Mouse (Mus musculus) embryonic facial prominence, embryonic 15.5 days (tissue): ENCODE results near the gene Pms2. TPM values are rescaled to one million over a fixed set of nuclear protein-coding genes. Genes with fewer than 3 reads are reported as not detected.
A peak's percentile ranks its signal among the peaks of the same experiment; 100 is the strongest.

ENCODE experiments used
- ATAC-seq: fragments of 200-750 bp; cut with Nextera tagmentation; 2 replicates; pipeline ENCODE4 v1.8.0; 2017; ENCODE audit warnings: low read depth, moderate TSS enrichment; ENCODE audit not compliant: insufficient number of reproducible peaks, low FRiP score, low TSS enrichment
- H3K27ac ChIP-seq: fragments of 300-500 bp; sonication (generic); replicated peaks from 2 replicates; pipeline ENCODE4 v1.5.1; 2015; ENCODE audit warnings: mild to moderate bottlenecking, inconsistent platforms
- H3K27me3 ChIP-seq: fragments of 300-500 bp; sonication (generic); 2 replicates; pipeline ENCODE4 v1.6.1; 2015; ENCODE audit warnings: inconsistent platforms
- H3K36me3 ChIP-seq: fragments of 300-500 bp; sonication (generic); 2 replicates; pipeline ENCODE4 v1.6.1; 2015; ENCODE audit warnings: mild to moderate bottlenecking, inconsistent platforms
- H3K4me1 ChIP-seq: fragments of 300-500 bp; sonication (generic); 2 replicates; pipeline ENCODE4 v1.6.1; 2015; ENCODE audit warnings: inconsistent platforms
- H3K4me2 ChIP-seq: fragments of 300-500 bp; sonication (generic); replicated peaks from 2 replicates; pipeline ENCODE4 v1.6.1; 2015; ENCODE audit warnings: mild to moderate bottlenecking, inconsistent platforms
- H3K4me3 ChIP-seq: fragments of 300-500 bp; sonication (generic); replicated peaks from 2 replicates; pipeline ENCODE4 v1.5.1; 2015; ENCODE audit warnings: mild to moderate bottlenecking, inconsistent platforms
- H3K9ac ChIP-seq: fragments of 300-500 bp; sonication (generic); 2 replicates; pipeline ENCODE4 v1.6.1; 2015; ENCODE audit warnings: inconsistent platforms
- H3K9me3 ChIP-seq: fragments of 300-500 bp; sonication (generic); replicated peaks from 2 replicates; pipeline ENCODE4 v1.6.1; 2016; ENCODE audit warnings: inconsistent platforms
- WGBS: fragments of 180-500 bp; shearing (Covaris S2); methylation state at CpG from one replicate; pipeline ENCODE4 v1.1.7; 2015; 5-methylcytosine and 5-hydroxymethylcytosine counted together
- polyA plus RNA-seq: library from polyadenylated mRNA; unstranded; fragments of >200 nt; fragmentation: Nextera tagmentation; extraction: Ambion mirVana; gene quantifications from 2 replicates; pipeline ENCODE4 v1.2.1, GENCODE M21; 2015

Gene Pms2
- polyA plus RNA-seq = 24.5 and 27.1 TPM in 2 replicates

DNA sequence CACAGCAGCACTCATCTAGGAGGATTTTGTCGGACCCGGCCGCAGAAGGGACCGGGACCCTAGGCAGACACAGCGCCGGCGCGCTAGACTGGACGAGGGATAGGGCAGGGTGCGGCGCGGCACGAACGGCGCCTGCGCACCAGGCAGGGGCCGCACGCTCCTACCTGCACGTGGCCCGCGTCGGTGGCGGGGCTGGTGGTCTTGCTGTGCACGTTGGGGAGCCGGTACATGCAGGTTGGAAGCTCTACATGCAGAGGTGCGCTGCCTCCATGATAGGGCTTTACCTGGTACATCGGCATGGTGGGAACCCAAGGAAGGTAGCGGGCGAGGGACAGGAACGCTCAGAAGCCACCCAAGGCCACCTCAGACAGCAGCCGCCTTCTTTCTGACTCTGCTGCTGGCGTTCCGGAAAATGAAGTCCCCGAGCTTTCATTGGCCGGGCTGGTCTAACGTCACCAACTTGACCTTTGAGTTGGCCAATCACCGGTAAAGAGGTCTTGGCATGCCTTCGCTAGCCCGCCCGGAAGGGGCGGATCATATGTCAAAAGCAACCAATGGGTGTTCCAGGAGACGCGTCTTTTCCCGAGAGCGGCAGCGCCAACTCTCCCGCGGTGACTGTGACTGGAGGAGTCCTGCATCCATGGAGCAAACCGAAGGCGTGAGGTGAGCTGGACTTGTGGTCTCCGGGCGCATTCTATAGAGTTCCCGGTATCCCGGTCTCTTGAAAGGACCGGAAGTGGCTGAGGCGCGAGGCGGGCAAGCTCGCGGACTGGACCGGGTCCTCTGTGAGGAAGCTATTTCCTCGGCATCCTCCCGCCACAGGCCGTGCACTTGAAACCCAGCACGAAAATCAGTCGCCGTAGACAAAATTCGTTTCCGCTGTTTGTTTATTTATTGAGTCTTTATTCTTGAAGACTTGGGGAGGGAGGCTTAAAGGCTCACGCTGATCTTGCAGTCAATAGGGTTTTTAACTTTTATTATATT lies at the start of gene Pms2, which contains the start of gene Aimp2:
TSS of gene Pms2 (plus strand) at position 548 of the 984 bp plus-strand sequence.
TSS of gene Aimp2 (minus strand) at position 431 of the 984 bp plus-strand sequence.
- Histone ChIP-seq H3K4me2 (peak within 1 kb of the TSS; percentile 71), H3K4me1 (peaks cover 21% of the 10 kb centered on the region), H3K27ac (peak within 1 kb of the TSS; percentile 80), H3K36me3 (peaks cover 20% of the 10 kb centered on the region), H3K9ac (peak within 1 kb of the TSS; percentile 56), H3K9me3 (no peaks in the 10 kb centered on the region), H3K27me3 (no peaks in the 10 kb centered on the region), H3K4me3 (peak within 1 kb of the TSS; percentile 75)
- under 1% methylated on average over 70 of the region's 70 CpGs for WGBS
- ATAC-seq = peak; percentile 98

- Histone ChIP-seq H3K4me3 (no peak overlapping the region), H3K9ac (no peak overlapping the region), H3K4me1 (no peaks in the 10 kb centered on the region), H3K9me3 (no peaks in the 10 kb centered on the region), H3K27ac (no peak overlapping the region), H3K27me3 (no peaks in the 10 kb centered on the region), H3K36me3 (peaks cover 30% of the 10 kb centered on the region), H3K4me2 (no peak overlapping the region)
- WGBS = 66% methylated on average over 11 of the region's 11 CpGs
- ATAC-seq = no peak
These were observed 38.1 kb upstream of the Pms2 start for GRCm38 (mm10) chr5:143871547-143872169.

- ATAC-seq = no peak
- Histone ChIP-seq H3K4me2 (no peak overlapping the region), H3K27me3 (no peaks in the 10 kb centered on the region), H3K9ac (no peak overlapping the region), H3K9me3 (no peaks in the 10 kb centered on the region), H3K36me3 (peaks cover 54% of the 10 kb centered on the region), H3K27ac (no peak overlapping the region), H3K4me3 (no peak overlapping the region), H3K4me1 (no peaks in the 10 kb centered on the region)
- WGBS = 63% methylated on average over 4 of the region's 4 CpGs
These were observed 35.2 kb upstream of the Pms2 start for GRCm38 (mm10) chr5:143874571-143874970.

DNA sequence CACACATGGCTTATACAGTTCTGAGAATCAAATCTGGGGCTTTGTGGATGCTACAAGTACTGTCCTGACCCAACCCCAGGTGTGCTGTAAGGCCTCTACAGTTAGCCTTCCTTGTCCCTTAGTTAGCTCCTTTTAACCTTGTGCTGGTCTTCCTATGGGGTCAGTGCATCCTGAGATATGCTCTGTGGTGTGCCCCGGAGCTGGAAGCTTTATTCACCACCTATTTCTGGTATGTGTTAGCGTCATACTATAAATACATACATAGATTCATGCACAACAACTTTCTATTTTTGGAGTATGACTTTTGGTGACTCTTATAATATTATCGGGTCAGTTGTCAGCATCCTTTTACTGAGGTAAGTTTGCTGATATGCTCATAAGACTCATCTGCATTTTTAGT lies 24.5 kb upstream of the Pms2 start:
- 96% methylated on average over 3 of the region's 3 CpGs for WGBS
- Histone ChIP-seq H3K4me1 (no peaks in the 10 kb centered on the region), H3K27ac (no peak overlapping the region), H3K4me2 (no peak overlapping the region), H3K36me3 (peaks cover 94% of the 10 kb centered on the region), H3K27me3 (no peaks in the 10 kb centered on the region), H3K4me3 (no peak overlapping the region), H3K9me3 (no peaks in the 10 kb centered on the region), H3K9ac (no peak overlapping the region)
- no peak for ATAC-seq

- Histone ChIP-seq H3K9ac (no peak overlapping the region), H3K4me1 (no peaks in the 10 kb centered on the region), H3K36me3 (peaks cover 63% of the 10 kb centered on the region), H3K27me3 (no peaks in the 10 kb centered on the region), H3K27ac (no peak overlapping the region), H3K9me3 (no peaks in the 10 kb centered on the region), H3K4me2 (no peak overlapping the region), H3K4me3 (no peak overlapping the region)
- no peak for ATAC-seq
- 80% methylated on average over 6 of the region's 6 CpGs for WGBS
These were observed 19.0 kb upstream of the Pms2 start for GRCm38 (mm10) chr5:143890741-143891140.

GRCm38 (mm10) chr5:143892255-143892886 lies 17.4 kb upstream of the Pms2 start:
- H3K27ac ChIP-seq = no peak overlapping the region
- WGBS = 79% methylated on average over 9 of the region's 9 CpGs

DNA sequence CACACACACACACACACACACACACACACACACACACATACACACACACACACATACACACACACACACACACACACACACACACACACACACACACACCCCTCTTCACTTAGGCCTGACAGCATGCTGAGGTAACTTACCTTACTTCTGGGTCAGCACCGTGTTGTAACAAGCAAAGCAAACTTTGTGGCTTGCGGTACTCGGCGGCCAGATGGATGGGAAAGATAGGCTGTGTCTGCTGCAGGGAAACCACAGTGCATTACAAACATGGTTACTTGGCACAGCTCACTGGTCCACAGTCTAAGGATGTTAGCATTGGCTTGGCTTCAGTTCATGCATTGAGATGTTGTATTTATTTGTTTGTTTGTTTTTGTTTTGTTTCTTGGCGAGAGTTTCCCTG lies 16.4 kb upstream of the Pms2 start:
- peaks cover 56% of the 10 kb centered on the region for H3K36me3 ChIP-seq
- no peak overlapping the region for H3K9ac ChIP-seq
- H3K27me3 ChIP-seq = no peaks in the 10 kb centered on the region
- H3K9me3 ChIP-seq = no peaks in the 10 kb centered on the region
- 64% methylated on average over 5 of the region's 5 CpGs for WGBS
- no peaks in the 10 kb centered on the region for H3K4me1 ChIP-seq
- H3K4me2 ChIP-seq = no peak overlapping the region
- H3K4me3 ChIP-seq = no peak overlapping the region
- no peak overlapping the region for H3K27ac ChIP-seq
- no peak for ATAC-seq

More at GRCm38 (mm10) chr5:143892255-143892886, 17.4 kb upstream of the Pms2 start:
- H3K9ac ChIP-seq = no peak overlapping the region
- no peak overlapping the region for H3K4me2 ChIP-seq
- H3K9me3 ChIP-seq = no peaks in the 10 kb centered on the region
- H3K4me3 ChIP-seq = no peak overlapping the region
- H3K4me1 ChIP-seq = no peaks in the 10 kb centered on the region
- H3K27me3 ChIP-seq = no peaks in the 10 kb centered on the region
- H3K36me3 ChIP-seq = peaks cover 56% of the 10 kb centered on the region
- ATAC-seq = no peak

DNA sequence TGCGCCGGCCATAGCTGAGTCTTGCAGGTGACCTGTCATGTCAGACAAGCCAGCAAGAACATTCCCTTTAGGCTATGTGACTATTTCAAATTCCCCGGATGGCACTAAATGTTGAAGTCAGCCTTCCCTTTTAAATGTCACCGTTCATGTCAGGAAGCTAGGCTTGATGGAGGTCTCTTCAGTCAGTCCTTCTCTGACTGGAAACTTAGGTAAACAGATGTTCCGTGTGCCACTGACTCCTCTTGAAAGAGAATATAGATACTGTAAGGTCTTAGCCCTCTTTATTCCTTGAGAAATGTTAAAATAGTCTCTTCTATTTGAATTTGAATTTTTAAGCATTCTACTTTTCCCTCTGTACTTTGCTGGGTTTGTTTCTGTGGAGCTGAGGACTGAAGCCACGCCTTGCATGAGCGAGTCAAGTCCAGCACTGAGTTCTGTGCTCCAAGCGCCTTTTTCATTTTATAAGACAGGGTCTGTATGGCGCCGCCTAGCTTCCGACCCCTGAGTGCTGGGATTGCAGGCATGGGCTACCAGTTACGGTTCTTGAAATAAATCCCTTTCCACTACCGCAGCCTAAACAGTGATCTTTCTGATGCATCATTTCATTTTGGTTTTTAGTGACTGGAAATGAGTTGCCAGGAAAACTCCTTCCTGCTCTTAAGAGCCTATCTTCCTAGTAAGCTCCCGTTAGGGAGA lies 12.0 kb upstream of the Pms2 start, which contains the start of gene Ankrd61:
TSS of gene Ankrd61 (minus strand) at position 51 of the 696 bp plus-strand sequence.
- Histone ChIP-seq H3K27ac (no peak within 1 kb of the TSS), H3K4me2 (no peak within 1 kb of the TSS), H3K36me3 (peaks cover 66% of the 10 kb centered on the region), H3K4me1 (no peaks in the 10 kb centered on the region), H3K27me3 (no peaks in the 10 kb centered on the region), H3K4me3 (no peak within 1 kb of the TSS), H3K9ac (no peak within 1 kb of the TSS), H3K9me3 (no peaks in the 10 kb centered on the region)
- no peak for ATAC-seq
- WGBS = 80% methylated on average over 14 of the region's 14 CpGs

- no peak overlapping the region for H3K9ac ChIP-seq
- no peak overlapping the region for H3K4me2 ChIP-seq
- ATAC-seq = no peak
- H3K4me3 ChIP-seq = no peak overlapping the region
- H3K4me1 ChIP-seq = no peaks in the 10 kb centered on the region
- WGBS = 85% methylated on average over 3 of the region's 3 CpGs
- peaks cover 82% of the 10 kb centered on the region for H3K36me3 ChIP-seq
- H3K9me3 ChIP-seq = no peaks in the 10 kb centered on the region
- no peaks in the 10 kb centered on the region for H3K27me3 ChIP-seq
- H3K27ac ChIP-seq = no peak overlapping the region
These were observed 7.7 kb upstream of the Pms2 start for GRCm38 (mm10) chr5:143902111-143902510.

GRCm38 (mm10) chr5:143903813-143904212 lies 6.0 kb upstream of the Pms2 start:
- H3K27ac ChIP-seq = no peak overlapping the region
- no peaks in the 10 kb centered on the region for H3K27me3 ChIP-seq
- H3K4me2 ChIP-seq = no peak overlapping the region
- WGBS = 88% methylated on average over 4 of the region's 4 CpGs
- no peak overlapping the region for H3K4me3 ChIP-seq
- no peak overlapping the region for H3K9ac ChIP-seq
- H3K9me3 ChIP-seq = no peaks in the 10 kb centered on the region
- no peak for ATAC-seq
- H3K36me3 ChIP-seq = peaks cover 65% of the 10 kb centered on the region
- peaks cover 10% of the 10 kb centered on the region for H3K4me1 ChIP-seq
